Mouse (Mus musculus) brain, embryonic 14.5 days (tissue): ENCODE results near the gene Gle1. TPM values are rescaled to one million over a fixed set of nuclear protein-coding genes. Genes with fewer than 3 reads are reported as not detected.

ENCODE experiments used
- DNase-seq: peaks from one replicate; pipeline ENCODE4 v3.0.0-alpha.2; 2011; ENCODE audit warnings: low read depth
- CTCF ChIP-seq: fragments of 200-500 bp; IDR thresholded peaks from 2 replicates; pipeline ENCODE4 v1.5.1; 2012; ENCODE audit warnings: inconsistent platforms, mild to moderate bottlenecking, moderate library complexity, borderline replicate concordance; ENCODE audit not compliant: insufficient read depth, insufficient read length; ENCODE audit errors: extremely low read depth
- POLR2A ChIP-seq: fragments of 200-500 bp; IDR thresholded peaks from 2 replicates; pipeline ENCODE4 v1.6.1; 2012; ENCODE audit warnings: mild to moderate bottlenecking, inconsistent platforms, borderline replicate concordance; ENCODE audit not compliant: poor library complexity, insufficient read depth, insufficient read length, severe bottlenecking; ENCODE audit errors: extremely low read depth
- polyA plus RNA-seq: library from polyadenylated mRNA; depleted of rRNA; stranded (reverse); fragments of >200 nt; gene quantifications from 2 replicates; pipeline ENCODE4 v1.2.3, GENCODE M21; 2012

The Gle1 gene
- polyA plus RNA-seq, 1 experiment: 58.0 TPM

DNA sequence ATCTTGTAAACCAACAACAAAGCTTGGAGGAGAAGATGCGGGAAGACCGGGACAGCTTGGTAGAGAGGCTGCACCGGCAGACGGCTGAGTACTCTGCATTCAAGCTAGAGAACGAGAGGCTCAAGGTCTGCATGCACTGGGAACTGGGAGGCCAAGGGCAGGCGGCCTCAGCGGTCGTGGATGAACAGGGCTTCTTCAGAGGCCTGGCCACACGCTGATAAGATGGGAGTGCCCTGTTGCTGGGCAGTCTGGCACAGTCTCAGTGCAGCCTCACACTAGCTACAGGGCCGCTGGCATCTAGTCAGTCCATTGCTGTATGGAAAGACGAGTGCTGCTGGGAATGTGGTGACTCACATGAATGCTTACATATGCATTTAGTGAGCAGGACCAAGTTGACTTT is 17.6 kb upstream of the Gle1 start:
- no peak for DNase-seq
- TF ChIP-seq CTCF (no peak), POLR2A (no peak)

DNA sequence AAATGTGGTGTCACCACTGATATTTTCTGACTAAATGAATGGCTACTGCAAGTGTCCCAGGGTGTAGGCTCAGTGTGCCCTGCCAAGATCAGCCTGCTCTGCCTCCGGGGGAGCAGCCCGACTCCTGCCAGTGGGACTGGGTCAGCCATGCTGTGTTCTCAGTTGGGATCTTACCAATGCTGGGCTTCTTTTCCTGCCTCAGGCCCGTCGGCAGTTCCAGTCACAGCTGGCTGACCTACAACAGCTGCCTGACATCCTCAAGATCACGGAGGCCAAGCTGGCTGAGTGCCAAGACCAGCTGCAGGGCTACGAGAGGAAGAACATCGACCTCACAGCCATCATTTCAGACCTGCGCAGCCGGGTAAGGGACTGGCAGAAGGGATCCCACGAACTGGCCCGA is 13.2 kb upstream of the Gle1 start:
- DNase-seq: peak; percentile 22
- TF ChIP-seq CTCF (no peak), POLR2A (no peak)

DNA sequence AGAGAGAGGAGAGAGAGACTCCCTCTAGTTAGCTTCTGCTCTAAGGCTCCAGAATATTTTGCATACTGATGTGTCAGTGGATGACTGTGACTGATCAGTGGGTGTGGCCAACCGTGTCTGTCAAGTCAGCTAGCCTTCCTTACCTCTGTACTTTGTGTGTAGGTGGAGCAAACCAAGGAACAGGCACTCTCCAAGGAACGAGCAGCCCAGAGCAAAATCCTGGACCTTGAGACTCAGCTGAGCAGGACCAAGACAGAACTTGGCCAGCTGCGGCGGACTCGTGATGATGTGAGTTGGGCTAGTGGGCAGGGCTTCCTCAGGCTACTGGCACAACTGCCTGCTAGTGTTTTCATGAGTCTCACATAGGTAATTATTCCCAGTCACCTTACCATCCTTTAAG is 8.7 kb upstream of the Gle1 start:
- no peak for DNase-seq

DNA sequence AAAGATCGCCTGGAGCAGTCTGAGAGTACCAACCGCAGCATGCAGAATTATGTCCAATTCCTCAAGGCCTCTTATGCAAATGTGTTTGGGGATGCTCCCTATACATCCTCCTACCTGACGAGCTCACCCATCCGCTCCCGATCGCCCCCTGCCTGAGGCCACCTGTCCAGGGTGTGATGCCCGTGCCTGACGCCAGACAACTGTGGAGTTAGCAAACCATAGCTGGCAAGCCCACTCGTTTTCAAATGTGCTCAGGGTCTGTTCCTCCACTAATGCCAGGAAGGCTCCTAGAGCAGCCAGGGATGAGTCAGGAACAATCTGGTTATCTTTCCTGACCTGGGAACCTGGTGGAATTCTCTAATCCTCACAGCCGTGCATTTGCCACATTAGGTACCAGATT is 4.7 kb upstream of the Gle1 start:
- DNase-seq: no peak

More for the DNA sequence above, 8.7 kb upstream of the Gle1 start:
- TF ChIP-seq CTCF (no peak), POLR2A (no peak)

DNA sequence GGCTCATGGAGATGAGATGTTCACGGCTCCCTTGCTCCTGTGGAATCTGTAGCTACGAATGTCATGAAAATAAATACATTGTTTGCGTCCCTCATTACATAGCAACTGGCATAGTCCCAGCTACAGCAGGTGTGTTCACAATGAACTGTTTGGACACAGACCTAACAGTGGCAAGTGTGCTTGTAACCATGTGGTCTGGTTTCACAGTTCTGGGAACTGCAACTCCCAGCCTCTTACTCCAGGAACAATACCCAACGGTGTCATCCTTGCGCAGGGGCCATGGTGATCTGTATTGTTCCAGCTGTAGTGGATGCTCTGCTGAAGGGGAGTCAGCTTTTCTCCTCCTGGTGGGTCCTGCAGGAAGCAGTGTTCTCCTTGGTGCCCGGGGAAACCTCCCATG is 4.0 kb upstream of the Gle1 start:
- DNase-seq: no peak
- no peak for TF ChIP-seq CTCF
- TF ChIP-seq POLR2A: no peak

More for the DNA sequence above, 4.7 kb upstream of the Gle1 start:
- TF ChIP-seq POLR2A (no peak), CTCF (no peak)

DNA sequence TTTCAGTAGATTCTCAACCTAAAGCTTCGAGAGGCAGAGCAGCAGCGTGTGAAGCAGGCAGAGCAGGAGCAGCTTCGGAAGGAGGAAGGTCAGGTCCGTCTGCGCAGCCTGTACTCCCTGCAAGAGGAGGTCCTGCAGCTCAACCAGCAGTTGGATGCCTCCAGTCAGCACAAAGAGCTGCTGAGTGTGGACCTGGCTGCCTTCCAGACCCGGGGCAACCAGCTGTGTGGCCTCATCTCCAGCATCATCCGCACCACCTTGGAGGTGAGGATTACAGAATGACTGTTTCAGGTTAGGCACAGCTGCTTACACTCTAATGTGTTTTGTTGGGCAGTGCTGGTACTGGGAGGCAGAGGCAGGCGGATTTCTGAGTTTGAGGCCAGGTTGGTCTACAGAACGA is 4.8 kb downstream of the Gle1 start:
- TF ChIP-seq CTCF (no peak), POLR2A (no peak)

DNA sequence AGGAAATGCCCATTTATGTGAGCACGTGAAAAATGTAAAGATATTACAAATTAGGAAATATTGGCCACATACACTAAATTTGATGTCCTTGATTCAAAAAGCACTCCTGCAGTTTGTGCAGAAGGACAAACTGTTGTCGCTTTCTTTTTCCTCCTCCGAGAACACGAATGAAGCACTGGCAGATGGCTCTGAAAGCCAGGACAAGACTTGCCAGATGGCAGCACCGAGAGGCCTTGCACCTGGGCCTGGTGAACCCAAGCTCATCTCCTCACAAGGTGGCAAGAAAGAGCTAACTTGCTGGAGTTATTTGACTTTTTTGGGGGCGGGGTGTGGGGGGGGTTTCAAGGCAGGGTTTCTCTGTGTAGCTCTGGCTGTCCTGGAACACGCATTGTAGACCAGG is 5.6 kb downstream of the Gle1 start:
- TF ChIP-seq CTCF (no peak), POLR2A (no peak)
- DNase-seq: no peak

More for the DNA sequence above, 4.8 kb downstream of the Gle1 start:
- DNase-seq: no peak

DNA sequence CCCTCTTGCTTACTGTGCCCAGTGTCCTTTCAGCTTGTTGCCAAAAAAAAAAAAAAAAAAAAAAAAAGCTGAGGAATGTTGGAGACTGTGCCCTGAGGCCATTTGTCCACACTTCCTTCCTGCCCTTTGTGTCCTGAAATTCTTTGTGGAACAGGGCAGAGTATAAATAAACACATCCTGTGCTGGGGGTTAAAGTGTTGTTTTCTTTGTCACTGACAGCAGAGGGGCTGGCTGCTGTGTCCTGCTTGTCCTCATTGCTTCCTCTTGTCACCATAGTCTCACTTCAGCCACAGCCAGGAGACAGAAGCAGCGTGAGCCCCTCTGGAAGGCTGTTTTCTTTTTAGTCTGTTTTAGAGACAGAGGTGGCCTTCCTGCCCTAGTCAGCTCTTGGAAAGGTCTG is 9.5 kb downstream of the Gle1 start:
- DNase-seq: peak; percentile 7
- no peak for TF ChIP-seq CTCF
- TF ChIP-seq POLR2A: no peak

DNA sequence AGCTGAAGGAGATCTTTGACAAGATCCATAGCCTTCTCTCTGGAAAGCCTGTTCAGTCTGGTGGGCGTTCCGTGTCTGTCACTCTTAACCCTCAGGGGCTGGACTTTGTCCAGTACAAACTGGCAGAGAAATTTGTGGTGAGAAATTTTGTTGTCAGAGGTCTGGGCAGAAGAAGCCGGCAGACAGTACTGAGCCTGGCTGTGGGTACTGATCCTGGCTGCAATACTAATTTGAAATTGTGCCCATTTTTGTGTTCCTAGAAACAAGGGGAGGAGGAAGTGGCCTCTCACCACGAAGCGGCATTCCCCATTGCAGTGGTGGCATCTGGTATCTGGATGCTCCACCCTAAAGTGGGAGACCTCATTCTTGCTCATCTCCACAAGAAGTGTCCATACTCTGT is 13.7 kb downstream of the Gle1 start:
- TF ChIP-seq POLR2A (no peak), CTCF (no peak)

DNA sequence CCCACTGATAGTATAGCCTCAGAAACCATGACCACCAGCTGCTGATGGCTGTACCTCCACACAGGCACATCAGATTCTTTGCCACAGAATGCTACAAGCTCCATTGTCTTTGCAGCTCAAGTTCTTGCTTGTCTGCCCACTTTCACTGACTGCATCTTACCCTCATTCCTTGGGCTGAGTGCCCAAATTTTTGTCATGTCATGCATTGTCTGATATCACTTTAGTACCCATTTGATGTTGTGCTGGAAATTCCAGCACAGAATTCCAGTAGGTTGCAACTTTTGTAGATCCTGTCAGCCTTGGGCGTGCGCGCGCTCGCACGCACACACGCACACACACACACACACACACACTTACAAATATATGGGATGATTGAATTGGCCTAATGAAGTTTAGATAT is 26.0 kb downstream of the Gle1 start:
- DNase-seq: no peak
- TF ChIP-seq POLR2A: no peak
- no peak for TF ChIP-seq CTCF

More for the DNA sequence above, 13.7 kb downstream of the Gle1 start:
- DNase-seq: no peak

DNA sequence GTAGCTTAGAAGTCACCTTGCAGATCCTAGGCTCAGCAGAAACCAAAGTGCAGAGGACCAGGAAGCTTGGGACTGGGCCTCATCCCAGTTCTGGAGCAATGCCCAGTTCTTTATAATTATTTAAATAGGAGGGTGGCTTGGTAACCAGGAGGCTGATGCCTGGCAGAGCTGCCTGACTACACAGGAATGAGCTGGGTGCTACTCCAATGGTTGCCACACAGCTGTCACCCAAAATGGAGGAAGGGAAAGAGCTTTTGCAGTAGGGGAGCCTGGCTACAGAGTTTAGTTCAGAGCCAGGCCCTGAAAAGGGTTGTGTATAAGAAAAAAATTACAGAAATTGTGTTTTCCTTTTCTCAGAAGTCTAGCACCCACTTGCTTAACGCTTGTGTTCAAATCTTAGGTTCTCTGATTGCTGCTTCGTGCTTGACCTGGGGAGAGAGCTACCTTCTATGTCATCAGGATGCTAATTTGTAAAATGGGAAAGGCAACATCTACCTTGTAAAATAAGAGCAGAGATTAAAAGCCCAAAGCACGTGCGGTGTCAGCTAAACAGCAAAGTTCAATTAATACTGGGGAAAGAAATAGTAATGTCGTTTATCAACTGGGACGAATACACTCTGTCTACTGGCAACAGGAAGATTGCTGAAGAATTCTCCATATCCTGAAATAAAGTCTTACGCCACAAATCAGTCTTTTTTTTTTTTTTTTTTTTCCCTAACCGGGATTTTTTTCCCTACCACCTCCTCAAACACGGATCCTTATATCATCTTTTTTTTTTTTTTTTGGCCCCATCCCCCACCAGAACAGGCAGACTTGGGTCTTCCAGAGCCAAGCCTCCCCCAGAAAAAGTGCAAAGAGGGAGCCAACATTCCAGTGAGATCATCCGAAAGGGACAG is 29.4 kb downstream of the Gle1 start:
- TF ChIP-seq POLR2A: no peak
- peak; percentile 92 for DNase-seq

DNA sequence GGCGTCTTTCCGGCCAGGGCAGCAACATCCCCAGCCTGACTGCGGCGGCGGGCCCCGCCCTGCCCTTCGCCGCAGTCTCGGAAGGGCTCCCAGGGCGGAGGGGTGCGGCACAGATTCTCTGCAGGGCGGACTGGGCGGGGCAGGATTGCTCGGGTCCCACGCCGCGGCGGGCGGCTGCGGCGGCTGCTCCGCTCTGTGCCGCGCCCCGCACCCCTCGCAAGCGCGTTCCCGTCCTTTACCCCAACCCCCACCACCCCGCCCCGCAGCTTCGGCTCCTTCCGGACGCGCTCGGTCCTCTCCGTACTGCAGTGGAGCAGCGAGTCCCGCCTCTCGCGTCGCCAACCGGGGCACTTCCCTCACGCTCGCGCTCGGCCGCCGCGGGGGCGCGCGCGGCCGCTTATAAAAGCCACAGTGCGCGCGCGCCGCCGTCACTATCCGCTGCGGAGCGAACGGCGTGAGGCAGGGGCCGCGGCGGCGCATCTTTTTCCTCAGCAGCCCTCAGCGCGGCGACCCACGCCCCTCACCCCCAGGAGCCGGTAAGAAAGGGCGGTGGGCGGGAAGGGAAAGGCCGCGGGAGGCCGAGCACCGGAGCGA is 30.1 kb downstream of the Gle1 start, which contains the start of gene Sptan1:
Gene Sptan1, plus strand, starts transcription at position 311 of the 594 bp plus-strand sequence.
- no peak for TF ChIP-seq CTCF
- peak; percentile 99 for TF ChIP-seq POLR2A
- peak; percentile 99 for DNase-seq

DNA sequence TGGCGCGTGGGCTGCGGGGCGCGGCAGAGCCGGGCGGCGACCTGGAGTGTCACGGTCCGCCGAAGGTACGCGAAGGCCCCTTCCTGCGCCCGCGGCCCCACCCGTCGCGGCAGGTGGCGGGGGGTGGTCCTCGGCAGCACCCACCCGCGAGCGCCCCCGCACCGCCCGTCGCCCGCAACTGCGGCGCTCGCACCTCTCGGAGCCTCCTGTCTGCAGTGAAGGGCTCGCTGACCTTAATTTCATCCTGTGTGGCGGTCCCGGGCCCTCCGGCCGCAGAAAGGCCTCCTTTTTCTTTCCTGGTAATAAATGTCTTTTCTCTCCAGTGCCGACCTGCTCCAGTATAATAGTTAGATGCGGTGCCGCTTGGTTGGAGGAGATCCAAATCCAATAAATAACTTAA is 30.7 kb downstream of the Gle1 start:
- no peak for TF ChIP-seq CTCF
- no peak for TF ChIP-seq POLR2A

DNA sequence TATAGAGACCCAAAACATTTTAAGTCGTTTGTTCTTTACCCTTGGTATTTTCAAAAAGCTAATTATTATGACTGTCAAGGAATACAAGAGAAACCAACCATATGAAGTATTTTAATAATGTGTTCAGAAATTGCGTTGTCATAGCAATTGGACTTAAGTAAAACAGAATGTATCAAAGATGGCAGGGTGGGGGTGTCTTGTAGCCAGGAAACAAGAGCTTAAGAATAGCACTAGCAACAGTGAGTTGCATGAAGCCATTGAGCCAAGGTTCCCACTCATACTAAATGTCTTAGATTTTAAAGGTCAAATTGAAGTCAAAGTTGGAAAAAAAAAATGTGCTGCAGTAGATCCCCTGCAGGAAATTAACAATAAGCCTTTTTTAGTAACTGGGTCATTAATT is 31.6 kb downstream of the Gle1 start:
- TF ChIP-seq POLR2A (no peak), CTCF (no peak)
- DNase-seq: peak; percentile 41

More for the DNA sequence above, 30.7 kb downstream of the Gle1 start:
- DNase-seq: peak; percentile 64

DNA sequence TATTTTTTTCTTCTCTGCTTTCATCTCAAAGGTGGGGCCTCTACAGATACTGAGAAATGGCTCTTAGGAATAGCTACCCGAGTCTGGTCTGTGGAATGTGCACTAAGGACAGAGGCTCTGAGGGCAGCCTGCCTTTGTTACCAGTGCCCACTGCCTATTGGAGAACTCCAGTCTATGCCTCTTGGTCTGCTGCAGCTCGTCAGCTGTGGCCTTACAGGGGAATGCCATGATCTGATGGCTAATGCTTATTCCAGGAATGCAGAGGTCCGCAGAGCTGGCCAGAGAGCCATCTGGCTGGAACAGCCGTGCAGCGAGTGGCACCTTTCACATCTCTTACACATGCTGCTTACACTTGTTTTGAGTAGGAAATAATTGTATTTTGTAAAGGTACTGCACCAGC is 32.5 kb downstream of the Gle1 start:
- TF ChIP-seq POLR2A (no peak), CTCF (no peak)
- DNase-seq: peak; percentile 6

DNA sequence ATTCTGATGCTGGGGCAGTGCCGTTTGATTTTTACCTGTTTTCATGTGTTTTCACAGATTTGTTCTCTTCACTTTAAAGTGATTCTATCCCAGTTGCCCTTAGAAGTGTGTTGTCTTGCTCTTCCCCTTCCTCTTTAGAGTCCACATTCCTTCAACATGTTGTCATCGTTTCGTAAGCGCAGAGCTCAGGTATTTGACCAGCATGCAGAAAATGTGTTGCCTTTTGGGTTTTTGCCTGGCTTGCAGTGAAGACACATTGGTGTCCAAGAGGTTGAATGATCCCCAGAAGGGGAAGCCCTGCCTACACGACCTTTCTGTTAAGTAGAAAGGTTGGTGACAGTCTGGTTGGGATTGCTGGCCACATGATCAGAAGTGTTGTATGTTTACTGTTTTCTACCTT is 33.4 kb downstream of the Gle1 start:
- no peak for TF ChIP-seq POLR2A
- TF ChIP-seq CTCF: no peak
- DNase-seq: no peak
